Mouse (Mus musculus): ENCODE results near the gene Trip4. TPM values are rescaled to one million over a fixed set of nuclear protein-coding genes. Genes with fewer than 3 reads are reported as not detected.

Trip4 gene
- total RNA-seq (2021), result 10 to 100 TPM; 15.3 to 16.5 TPM
- long read RNA-seq, experiment 1, transcript Trip4-201 (13 exons, 1,999 nt), result major isoform, 10 of 14 reads
- long read RNA-seq, experiment 1, partial matches to known transcripts, result 0 of 14 reads
- long read RNA-seq, experiment 1, other reads (novel, unspliced or antisense), result 3 of 14 reads
- long read RNA-seq, experiment 2, transcript Trip4-201 (13 exons, 1,999 nt), result major isoform, 5 of 8 reads
- long read RNA-seq, experiment 2, partial matches to known transcripts, result 0 of 8 reads
- long read RNA-seq, experiment 2, other reads (novel, unspliced or antisense), result 2 of 8 reads

DNA sequence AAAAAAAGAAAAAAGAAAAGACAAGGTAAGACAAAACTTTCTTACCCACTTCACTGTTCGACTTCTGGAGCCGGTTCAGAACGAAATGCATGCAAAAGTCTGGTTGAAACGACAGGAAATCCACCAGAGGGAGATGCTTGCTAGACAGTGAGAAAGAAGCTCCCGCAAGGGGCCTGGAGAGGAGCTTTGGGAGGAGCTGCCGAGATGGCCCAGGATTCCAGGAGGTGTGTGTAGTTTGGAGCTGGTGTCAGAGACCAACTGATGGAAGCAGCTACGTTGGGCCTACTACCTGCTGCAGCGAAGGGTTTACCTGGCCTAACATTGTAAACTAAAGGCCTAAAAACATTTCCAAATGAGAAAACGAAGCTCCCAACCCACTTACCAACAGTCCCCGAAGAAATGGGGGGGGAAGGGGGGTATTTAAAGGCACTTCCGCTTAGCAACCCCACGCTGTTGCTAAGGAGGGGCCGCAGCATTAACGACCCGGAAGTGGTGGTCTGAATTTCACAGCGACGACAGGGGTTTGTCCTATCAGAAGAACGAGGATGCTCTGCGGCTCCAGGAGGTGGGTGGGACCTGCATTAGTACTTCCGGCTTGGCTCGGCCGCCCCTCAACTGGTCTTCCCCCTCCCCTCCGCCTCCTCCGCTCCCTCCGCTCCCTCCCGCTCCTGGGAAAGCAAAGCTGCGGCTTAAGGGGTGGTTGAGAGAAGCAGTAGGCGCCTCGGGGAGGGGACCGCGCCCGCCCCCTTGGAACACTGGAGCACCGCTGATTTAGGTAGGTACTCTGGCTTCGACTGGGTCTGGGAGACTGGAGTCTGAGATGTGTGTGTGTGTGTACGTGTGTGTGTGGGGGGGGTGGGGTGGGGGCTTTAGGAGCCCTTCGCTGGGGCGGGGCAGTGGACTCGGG lies at the start of gene Trip4, which contains the start of gene Csnk1g1:
Gene Trip4 (minus strand): TSS at position 401 of the 907 bp plus-strand sequence.
Gene Csnk1g1 (plus strand): TSS at position 531 of the 907 bp plus-strand sequence.
- peak; percentile 94 to 98 for DNase-seq

DNA sequence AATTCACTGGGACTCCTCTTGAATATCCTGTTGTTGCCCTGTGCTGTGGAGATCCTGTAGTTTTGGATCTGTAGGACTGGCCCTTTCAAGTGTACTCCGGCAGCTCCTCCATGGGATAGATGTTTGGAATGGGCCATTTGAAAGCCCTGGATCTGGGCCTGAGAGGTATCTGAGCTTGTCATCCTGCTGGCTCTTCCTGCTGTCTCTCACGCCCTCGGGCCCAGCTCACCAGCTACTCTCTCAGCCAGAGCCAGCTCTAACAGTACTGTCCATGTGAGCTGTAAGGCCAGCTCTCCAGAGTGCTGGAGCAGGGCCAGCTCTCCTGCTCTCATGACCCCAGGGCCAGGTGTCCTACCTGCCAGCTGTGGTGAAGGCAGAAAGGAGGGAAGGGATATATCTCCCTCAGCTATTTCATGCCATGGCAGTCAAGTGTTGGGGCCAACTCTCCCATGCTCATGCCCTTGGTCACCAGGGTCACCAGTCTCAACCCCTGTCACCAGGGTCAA lies 42.5 kb upstream of the Trip4 start:
- no peak for DNase-seq

DNA sequence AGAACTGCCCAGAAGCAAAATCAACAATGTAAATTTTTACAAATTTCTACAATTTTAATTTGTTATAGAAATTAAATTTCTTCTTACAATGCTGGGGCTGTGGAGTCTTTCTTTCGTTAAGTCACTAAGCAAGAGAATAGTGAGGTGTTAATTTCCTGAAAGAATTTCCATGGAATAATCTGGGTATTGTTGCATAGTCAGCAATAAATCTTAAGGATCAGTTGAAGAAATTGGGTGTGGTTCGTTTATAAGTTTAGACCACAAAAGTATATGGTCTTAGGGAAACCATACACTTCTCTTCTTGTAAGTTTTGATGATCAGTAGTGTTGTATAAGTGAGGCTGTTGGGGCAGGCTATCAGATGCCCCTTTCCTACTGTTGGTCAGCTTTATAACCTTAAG lies 29.0 kb upstream of the Trip4 start:
- no peak for DNase-seq

DNA sequence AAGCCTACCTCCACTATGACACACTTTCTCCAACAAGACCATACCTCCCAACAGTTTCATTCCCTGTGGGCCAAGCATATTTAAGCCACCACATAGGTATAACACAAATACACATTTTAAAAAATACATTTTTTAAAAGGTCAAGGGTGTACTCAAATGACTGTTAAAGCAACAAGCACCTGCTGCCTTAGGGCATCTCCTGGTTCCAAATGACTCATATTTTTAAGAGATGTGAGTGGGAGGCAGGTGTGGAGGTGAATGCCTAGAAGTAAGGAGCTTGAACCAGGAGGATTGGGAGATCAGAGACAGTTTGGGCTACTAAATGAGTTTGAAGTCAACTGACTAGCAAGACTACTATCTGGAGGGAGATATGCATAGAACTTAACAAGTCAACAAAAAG lies 21.2 kb upstream of the Trip4 start:
- no peak for DNase-seq

DNA sequence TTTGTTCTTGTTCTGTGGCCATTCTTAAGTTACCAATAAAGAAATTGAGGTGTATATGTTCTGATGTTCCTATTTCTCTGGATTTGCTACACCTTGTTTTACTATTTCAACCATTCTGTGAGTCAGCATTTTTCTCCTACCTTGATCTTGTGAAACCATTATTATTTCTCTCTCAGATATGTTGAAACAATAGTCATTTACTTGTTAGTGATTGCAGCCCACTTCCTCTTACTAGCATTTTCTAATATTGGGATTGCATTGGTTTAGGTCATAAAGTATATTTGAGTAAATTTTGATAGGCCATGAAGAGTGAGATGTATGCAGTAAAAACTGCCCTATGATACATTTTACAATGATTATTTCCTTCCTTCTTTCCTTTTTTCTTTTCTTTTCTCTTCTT lies 19.9 kb upstream of the Trip4 start:
- DNase-seq, result no peak

DNA sequence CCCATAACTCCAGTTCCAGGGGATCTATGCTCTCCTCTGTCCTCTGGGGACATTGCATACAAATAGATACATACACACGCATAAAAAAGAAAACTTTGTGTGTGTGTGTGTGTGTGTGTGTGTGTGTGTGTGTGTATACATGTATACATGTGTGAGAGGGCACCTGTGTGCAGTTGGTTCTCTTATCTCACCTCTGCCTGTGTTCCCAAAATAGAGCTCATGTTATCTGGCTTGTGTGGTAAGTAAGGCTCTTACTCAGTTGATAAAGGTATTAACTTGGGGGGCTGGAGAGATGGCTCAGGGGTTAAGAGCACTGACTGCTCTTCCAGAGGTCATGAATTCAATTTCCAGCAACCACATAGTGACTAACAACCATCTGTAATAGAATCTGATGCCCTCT lies 8.4 kb upstream of the Trip4 start:
- DNase-seq, result no peak

DNA sequence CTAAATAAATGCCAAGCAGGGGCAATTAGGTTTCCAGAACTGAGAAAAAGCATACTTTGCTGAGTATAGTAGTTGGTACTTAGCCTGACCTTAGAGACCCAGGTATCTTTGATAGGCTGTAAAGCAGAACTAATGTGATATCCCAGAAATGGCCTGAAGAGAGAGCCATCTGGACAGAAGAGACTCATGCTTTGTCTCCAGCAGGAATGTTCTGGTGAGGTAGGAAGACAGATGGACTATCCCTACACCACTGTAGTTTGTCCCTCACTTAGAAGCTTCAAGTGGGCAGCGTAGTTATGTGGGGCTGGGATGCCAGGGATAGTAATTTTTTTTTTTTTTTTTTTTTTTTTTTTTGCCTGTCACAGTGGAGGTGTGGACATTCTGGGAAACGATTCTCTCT lies 5.4 kb upstream of the Trip4 start:
- DNase-seq, result no peak

DNA sequence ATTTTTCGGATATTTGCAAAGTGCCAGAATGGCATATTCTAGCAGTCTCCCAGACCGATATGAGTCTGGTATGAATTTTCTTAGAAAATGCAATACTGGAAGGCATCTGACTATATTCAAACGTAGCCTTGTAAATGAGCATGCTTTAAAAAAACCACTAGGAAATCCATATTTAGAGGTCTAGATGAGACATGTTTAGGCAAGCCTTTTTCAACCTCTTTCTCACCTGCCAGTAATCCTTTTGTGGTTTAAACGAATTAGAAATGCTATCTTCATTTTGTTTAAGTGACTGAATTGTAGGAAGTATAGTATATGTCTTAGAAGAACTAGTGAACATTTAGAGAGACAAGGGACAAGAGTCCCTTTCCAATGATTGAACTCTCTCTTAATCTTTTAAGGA lies 1.2 kb upstream of the Trip4 start:
- DNase-seq, result no peak

DNA sequence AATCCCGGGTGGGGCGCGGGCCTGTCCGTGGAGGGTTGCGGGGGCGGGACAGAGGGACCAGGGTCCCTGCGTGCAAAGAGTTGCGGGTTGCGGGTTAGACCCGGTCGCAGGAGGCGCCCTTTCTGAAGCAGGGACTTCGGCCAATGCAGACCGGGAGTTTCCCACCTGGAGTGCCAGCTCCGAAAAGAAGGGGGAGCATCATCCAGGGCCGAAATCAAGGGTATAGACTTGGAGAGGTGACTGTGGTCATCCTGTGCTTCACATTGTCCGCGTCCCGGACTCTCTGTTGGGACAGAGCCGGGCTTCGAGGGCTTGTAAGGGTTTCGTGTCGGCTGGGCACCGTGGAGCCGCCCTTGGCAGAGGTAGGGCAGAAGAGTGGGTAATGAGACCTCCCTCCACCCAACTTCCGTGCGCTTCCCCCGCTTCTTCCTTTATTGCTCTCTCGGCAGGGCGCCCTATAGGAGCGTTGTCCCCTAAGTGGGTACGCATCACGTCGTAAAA lies 757 bp upstream of the Trip4 start:
- peak in 1 of 2 experiments; percentile 74 for DNase-seq

DNA sequence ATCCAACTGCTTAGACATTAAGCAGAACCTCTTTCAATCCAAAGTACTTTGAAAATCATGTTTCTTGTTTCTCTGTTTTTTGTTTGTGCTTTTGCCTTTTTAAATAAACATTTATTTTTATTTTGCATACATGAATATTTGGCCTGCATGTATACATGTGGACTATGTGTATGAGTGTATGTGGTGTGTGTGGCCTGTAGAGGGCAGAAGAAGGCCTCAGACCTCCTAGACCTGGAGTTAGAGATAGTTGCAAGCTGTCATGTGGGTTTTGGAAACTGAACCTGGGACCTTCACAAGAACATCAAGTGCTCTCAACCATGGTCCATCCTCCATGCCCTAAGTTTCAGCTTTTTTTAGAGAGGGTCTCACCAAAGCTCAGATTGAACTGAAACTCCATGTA lies 5.2 kb downstream of the Trip4 start:
- DNase-seq, result no peak

DNA sequence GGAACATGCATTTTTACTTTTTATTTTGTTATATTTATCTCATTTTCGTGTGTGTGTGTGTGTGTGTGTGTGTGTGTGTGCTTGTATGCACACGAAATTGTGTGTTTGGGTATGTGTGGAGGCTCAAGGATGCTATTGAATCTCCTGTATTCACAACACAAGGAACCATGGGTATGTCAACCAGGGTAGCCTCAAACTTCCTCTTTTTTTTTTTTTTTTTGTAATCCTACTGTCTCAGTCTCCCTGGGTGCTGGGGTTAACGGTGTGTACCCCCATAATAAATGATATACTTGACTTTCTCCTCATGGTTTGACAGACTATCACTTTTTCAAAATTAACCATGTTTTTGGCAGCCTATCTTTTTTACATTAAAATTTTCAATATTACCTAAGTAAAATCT lies 5.7 kb downstream of the Trip4 start:
- DNase-seq, result no peak

DNA sequence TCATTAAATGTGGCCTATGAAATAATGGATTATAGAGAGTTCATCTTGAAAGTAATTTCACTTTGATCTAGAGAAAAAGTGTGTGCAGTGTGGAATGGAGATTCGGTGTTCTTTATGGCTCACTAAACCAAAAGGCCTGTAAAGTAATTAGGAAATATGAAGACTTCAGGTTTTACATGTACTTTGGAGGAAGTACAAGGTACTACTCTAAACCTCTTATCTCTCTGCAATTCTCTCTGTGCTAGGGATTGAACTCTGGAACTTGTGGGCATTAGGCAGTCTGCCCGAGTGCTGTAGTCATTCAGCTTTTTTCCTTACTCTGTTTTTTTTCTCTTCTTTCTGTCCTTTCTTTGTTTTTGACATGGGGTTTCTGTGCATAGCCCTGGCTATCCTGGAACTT lies 11.6 kb downstream of the Trip4 start:
- no peak for DNase-seq

DNA sequence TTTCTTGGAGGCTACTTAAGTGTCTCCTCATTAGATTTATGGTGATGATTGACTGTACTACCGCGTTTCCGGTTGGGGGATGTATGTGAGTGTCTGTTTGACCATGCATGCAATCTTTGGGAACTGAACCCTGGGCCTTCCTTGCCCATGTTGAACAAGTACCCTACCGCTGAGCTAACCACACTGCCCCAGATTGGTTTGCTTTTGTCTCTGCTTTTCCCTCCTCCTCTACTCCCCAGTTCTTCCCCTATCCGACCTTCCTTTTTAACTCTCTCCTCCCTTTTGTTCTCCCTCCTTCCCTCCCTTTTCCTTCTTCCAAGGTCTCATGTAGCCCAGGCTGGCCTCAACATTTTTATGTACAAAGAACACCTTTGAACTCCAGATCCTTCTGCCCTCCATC lies 17.5 kb downstream of the Trip4 start:
- DNase-seq, result no peak

DNA sequence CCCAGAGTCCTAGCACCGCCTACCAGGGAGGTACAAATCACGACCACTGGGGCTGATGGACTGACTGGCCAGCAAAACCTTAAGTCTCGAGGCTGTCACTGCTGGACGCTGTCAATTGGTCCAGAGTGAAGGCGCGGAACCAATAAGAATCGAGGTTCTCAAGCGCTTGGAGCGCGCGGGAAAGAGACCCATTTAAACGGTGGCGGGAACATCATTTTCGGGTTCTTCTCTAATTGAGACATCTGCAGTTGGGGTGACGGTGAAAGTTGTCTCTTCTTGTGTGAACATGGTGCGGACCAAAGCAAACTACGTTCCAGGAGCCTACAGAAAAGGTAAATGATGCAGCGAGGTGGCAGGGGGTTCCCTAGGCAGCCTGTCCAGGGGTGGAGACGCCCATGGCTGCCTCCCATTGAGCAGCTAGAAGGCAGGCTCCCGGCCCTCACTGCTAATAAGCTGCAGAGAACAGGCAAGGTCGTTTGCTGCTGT lies 18.4 kb downstream of the Trip4 start, which contains the start of gene Pclaf:
Gene Pclaf (plus strand): TSS at position 95 of the 486 bp plus-strand sequence.
- peak; percentile 62 to 77 for DNase-seq

DNA sequence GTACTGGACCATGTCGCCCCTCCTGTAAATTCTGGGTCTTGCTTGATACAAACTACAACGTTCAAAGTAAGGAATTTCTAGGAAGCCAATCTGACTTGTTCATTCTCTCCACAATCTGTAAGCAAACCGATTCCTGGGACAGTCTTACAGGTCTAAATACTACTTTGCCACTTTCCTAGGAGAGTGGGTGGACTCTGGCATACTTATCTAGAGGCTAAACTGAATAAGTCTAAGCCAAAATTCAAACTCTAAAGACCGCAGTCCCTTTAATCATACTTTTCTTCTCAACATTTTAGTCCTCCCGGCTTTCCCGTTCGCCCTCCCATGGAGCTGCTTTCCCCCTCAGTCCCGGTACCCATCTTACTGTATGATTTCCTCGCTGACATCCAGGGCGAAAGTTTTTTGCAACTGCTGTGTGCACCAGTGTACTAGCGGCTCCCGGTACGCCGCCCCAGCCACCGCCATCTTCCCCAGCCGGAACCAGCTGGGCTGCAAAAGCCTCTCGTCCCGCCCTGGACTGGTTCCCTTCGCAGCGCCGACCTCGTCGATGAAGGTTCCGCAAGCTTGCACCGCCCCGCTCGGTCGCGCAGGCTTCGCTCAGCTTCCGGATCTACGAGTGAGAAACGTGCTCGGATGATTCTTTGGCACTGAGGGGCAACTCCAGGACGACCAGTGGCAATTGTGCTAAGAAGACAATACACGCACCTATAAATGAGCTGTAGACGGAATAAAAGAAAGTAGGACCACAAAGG lies 23.9 kb downstream of the Trip4 start:
- peak; percentile 93 to 94 for DNase-seq

DNA sequence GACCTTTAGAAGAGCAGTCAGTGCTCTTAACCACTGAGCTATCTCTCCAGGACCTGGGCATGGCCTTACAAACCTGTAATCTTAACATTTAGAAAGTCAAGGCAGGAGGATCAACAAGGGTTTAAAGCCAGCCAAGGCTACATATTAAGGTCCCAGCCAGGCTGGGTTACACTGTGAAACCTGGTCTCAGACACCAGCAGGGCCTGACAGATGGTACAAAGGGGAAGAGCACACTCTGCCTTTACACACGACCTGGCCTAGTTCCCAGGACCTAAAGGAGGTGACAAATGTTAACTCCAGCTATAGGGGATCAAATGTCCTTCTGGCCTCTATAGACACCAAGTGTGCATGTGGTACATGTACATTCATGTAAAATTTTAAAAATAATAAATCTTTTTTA lies 48.9 kb downstream of the Trip4 start:
- DNase-seq, result no peak

DNA sequence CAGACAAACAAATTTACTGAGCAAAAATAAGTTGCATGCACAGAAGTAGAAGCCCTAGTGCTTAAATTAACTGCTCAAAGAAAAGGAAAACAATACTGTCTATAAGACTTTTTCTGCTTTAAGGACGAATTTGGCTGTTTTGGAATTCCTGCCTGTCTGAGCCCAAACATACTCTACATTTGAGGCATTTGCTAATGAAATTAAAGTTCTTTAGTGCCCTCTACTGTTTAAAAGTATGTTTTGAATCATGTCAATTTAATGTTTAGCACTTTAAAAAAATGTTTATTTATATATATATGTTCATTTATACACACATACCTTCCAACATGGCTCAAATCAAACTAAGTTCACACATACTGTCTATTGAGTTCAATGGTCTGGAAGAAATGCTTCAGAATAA lies 58.4 kb downstream of the Trip4 start:
- DNase-seq, result peak in 1 of 2 experiments; percentile 25

DNA sequence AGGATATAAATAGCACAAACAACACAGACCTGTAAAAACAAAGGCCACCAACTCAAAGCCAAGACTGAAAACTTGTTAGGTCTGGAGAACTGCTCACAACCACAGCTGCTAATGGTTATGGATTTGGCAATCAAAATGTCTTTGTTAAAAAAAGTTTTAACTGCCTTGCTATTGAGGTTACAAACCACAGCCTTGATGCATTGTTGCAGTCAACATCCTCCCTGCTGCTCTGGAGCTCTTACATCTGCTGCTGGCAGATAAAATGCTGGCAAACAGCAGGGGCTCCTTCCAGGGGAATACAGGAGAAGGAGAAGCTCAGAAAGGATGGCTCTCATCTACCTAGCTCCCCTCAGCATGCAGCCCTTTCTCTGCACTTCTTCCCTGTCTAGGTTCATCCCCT lies 60.4 kb downstream of the Trip4 start:
- DNase-seq, result peak; percentile 18 to 32

DNA sequence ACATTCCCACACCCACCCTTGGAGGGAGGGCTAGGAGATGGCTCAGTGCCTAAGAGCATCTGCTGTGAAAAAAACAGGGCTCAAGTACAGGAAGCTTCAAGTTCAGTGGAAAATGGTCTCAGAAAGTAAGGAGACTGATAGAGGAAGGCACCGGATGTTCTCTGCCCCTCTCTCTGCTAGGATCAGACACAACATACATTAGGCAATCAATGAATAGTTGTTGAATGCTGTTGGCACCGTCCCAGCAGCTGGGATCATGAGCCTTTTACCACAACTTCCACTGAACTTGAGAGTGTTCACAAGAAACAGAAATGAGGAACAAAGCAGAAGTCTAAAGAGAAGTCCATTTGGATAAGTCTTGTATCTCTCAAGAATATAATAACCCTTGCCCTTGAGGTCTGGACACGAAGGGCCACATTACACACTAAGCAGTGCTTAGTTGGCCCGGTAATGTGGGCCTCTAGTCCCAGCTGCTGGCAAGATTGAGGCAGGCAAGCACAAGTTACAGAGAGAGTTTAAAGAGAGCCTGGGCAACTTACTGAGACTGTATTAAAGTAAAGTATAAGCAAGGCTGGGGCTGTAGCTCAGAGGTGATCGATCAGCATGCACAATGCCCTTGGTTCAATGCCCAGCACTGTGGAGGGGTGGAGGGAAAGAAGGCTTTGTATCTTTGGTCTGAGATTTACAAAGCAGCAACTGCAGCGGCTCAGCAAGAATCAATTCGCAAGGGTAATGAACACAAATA lies 64.0 kb downstream of the Trip4 start:
- DNase-seq, result peak; percentile 40 to 45

DNA sequence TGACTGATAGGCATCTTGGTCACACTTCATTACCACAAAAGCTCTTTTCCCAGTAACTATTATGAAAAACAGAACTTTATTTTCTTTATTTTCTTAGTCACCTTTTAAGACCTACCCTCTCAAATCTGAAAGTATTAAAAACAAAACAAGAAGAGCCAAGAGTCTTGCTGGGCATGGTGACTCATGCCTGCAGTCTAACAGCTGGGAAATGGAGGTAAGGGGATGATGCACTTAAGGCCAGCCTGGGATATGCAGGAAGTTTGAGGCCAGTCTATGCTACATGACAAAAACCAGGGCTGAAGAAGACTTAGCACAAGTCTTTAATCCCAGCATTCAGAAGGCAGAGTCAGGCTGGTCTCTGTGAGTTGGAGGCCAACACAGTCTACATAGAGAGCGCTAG lies 68.8 kb downstream of the Trip4 start:
- DNase-seq, result no peak

DNA sequence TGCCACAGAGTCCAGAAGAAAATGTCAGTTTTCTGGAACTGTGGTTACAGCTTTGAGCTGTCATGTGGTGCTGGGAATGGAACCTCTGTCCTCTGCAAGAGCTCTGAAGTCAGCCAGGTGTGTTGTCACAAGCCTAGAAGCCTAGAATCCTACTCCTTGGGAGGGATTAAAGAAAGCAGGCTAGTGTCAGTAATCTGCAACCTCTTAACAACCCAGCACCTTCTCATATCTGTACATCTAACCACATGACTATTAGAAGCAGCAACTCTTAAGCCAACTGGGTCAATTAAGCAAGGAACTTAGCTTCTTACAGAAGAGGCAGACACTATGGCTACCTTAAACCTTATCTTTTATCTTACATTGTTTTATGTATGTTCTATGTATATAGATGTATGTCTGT lies 71.7 kb downstream of the Trip4 start:
- no peak for DNase-seq

All from heart, adult 18-20 months (tissue).